Mouse (Mus musculus): ENCODE results near the gene Pxmp2. TPM values are rescaled to one million over a fixed set of nuclear protein-coding genes. Genes with fewer than 3 reads are reported as not detected.

The Pxmp2 gene
- polyA plus RNA-seq (2012; ENCODE audit: low replicate concordance): 33.1 and 41.7 TPM in 2 replicates

DNA sequence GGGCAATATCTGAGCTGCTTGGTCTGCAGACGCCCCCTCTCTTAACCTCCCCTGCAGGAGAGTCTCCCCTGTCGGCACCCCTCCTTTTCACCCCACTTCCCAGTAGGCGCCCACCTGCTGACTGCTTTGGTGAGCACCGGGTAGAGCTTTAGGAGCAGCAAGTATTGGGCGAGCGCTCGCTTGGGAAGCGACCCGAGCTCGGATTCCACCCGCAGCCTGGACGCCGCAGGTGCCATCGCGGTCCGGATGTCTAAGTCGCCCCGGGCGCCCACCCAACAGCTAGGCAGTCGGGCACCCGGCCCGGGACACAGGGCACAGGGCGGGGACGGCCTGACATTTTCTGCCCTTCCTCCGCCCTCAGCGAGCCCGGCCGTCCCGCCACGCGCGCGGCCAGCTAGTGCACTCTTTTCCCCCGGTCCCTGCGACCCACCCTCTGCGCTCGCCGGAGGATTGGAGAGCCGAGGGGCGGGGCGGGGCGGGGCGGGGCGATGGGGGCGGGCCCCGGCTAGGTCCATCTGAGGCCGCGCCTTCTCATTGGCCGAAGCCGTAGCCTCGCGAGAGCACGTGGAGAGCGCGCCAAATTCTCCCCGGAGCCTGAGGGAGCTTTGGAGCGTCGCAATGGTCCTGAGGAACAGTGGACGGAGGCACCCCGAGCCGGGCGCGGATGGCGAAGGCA is at the start of gene Pxmp2, which contains the start of gene Pole:
TSS of gene Pxmp2 (minus strand) at position 417 of the 676 bp plus-strand sequence.
TSS of gene Pole (plus strand) at position 537 of the 676 bp plus-strand sequence.

DNA sequence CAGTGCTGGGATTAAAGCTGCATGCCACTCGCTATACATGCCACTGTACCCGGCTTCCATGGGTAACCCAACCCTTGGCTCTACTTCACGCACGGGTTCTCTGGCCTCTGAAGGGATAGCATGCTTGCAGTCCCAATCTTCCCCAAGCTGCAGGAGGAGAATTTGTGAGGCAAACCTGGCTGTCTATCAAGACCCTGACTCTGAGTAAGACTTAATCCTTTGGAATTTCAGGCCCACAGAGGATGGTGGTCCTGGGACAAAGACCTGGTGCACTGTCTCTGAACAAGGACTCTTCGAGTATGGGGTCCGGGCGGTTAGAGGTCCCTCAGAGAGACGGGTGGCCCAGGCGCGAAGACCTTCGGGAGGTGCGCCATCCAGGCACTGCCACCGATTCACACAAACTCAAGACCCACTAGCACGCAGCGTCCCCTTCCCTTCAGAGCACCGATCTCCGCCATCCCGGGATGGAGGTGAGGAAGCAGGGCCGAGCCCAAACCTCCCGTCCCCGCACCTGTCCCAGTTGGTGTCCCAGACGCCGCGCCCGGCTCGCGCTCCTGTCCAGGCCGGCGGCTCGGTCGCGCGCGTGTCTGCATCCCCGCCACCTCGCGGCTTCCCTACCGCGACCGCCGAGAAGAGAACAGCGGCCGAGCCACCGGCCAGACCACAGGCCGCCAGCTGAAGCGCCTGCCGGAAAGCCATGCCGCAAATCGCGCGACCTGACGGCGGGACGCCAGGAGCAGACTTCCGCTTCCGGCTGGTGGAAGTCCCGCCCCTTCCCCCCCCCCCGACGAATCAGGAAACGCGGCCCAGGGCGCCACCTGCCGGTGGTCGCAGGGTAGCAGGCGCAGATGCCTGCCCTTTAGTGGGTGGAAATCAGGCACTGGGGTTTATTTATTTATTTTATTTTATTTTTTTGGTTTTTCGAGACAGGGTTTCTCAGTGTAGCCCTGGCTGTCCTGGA is 16.6 kb downstream of the Pxmp2 start, which contains the start of gene Pgam5:
TSS of gene Pgam5 (minus strand) at position 773 of the 961 bp plus-strand sequence.

DNA sequence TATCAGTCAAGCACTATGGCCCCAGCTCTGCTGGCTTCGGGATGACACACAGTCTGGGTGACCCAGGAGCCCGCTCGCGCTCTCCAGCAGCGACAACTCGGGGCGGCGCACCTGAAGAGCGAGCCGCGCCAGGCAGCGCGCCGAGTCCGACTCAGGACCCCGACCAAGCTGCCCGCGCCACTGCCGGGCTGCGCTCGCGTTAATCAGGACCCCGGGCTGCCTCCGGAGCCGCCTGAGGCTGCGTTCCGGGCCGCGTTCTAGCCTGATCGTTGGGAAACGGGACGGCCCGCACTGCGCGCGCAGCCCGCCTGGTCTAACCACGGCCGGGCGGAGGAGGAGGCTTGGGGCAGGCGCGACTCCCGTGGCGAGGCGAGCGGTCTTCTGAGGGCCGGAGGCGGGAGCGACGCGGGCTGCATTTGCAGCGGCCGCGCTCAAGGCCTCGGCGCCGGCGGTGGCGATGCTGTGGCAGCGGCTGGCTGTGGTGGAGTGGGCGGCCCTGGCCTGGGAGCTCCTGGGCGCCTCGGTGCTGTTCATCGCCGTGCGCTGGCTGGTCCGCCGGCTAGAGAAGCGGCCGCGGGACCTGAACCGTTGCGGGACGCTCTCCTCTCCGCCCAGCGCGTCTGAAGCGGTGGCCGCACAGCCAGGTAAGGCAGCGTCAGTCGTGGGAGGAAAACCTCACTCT is 55.1 kb downstream of the Pxmp2 start, which contains the start of gene Ankle2:
TSS of gene Ankle2 (plus strand) at position 225 of the 682 bp plus-strand sequence.

Other genes starting within 250 kb of the Pxmp2 start
- not detected in 2 replicates for gene Gm17655, start 213.7 kb downstream of the Pxmp2 start, polyA plus RNA-seq (2012; ENCODE audit: low replicate concordance)
- 0.16 TPM in 1 of 2 replicates, not detected in the other for gene Gm35315, start 191.8 kb downstream of the Pxmp2 start, polyA plus RNA-seq (2012; ENCODE audit: low replicate concordance)
- gene Plcxd1, start 186.2 kb downstream of the Pxmp2 start, polyA plus RNA-seq (2012; ENCODE audit: low replicate concordance): 0.07 and 0.09 TPM in 2 replicates
- gene Gtpbp6, start 178.0 kb downstream of the Pxmp2 start, polyA plus RNA-seq (2012; ENCODE audit: low replicate concordance): 42.7 and 89.3 TPM in 2 replicates
- gene Zfp605, start 176.1 kb downstream of the Pxmp2 start, polyA plus RNA-seq (2012; ENCODE audit: low replicate concordance): 0.71 and 0.83 TPM in 2 replicates
- gene Chfr, start 150.3 kb downstream of the Pxmp2 start, polyA plus RNA-seq (2012; ENCODE audit: low replicate concordance): 38.6 and 84.7 TPM in 2 replicates
- 0.50 and 3.7 TPM in 2 replicates for gene Golga3, start 109.5 kb downstream of the Pxmp2 start, polyA plus RNA-seq (2012; ENCODE audit: low replicate concordance)
- gene Ankle2, start 55.2 kb downstream of the Pxmp2 start, polyA plus RNA-seq (2012; ENCODE audit: low replicate concordance): 5.8 and 7.4 TPM in 2 replicates
- gene Pgam5, start 16.3 kb downstream of the Pxmp2 start, polyA plus RNA-seq (2012; ENCODE audit: low replicate concordance): 6.4 and 16.1 TPM in 2 replicates
- gene Pole, start 120 bp upstream of the Pxmp2 start, polyA plus RNA-seq (2012; ENCODE audit: low replicate concordance): 13.2 and 14.5 TPM in 2 replicates
- not detected in 2 replicates for gene P2rx2, start 57.0 kb upstream of the Pxmp2 start, polyA plus RNA-seq (2012; ENCODE audit: low replicate concordance)
- gene Lrcol1, start 58.5 kb upstream of the Pxmp2 start, polyA plus RNA-seq (2012; ENCODE audit: low replicate concordance): not detected in 2 replicates
- gene Fbrsl1, start 162.3 kb upstream of the Pxmp2 start, polyA plus RNA-seq (2012; ENCODE audit: low replicate concordance): 105 and 214 TPM in 2 replicates